Mouse (Mus musculus): ENCODE measurements at regions not wholly inside any gene's neighbourhood (a gene's known extent, or its start where the extent isn't known, plus 50 kb on each side); places are given as distances from the start of the nearest gene placed in this dataset.

- Histone ChIP-seq H3K36me3 (ENCODE audit: control insufficient read depth in 1 of 2, insufficient read depth in 2 of 2, low read length in 2 of 2) (no peaks in the 10 kb centered on the region), H3K4me1 (ENCODE audit: control insufficient read depth in 1 of 2, insufficient read depth in 2 of 2, low read length in 2 of 2) (no peaks in the 10 kb centered on the region), H3K27ac (ENCODE audit: control insufficient read depth, low read depth, low read length) (no peak overlapping the region), H3K9ac (ENCODE audit: control insufficient read depth, low read depth, low read length, poor library complexity, severe bottlenecking) (no peak overlapping the region), H3K27me3 (ENCODE audit: control insufficient read depth in 1 of 2, insufficient read depth in 2 of 2, low read length in 2 of 2) (no peaks in the 10 kb centered on the region), H3K4me3 (ENCODE audit: control insufficient read depth in 1 of 2, insufficient read depth in 1 of 2, low read depth in 2 of 2, low read length in 2 of 2) (no peak overlapping the region), H3K9me3 (replicated peaks; ENCODE audit: insufficient read depth, low read length) (no peaks in the 10 kb centered on the region), H3K79me2 (ENCODE audit: control insufficient read depth, insufficient read depth, low read length, poor library complexity) (no peaks in the 10 kb centered on the region)
- DNase-seq (ENCODE audit: low read depth, low spot score) = no peak
- no peak for TF ChIP-seq JUND (IDR thresholded peaks at IDR 0.05; ENCODE audit: low read depth, low read length)
- TF ChIP-seq UBTF (IDR thresholded peaks at IDR 0.05; ENCODE audit: borderline replicate concordance, insufficient read depth, low read depth, low read length) = no peak
- no peak for TF ChIP-seq GATA1 (IDR thresholded peaks at IDR 0.05; ENCODE audit: low read depth, low read length)
- no peak for TF ChIP-seq HCFC1 (IDR thresholded peaks at IDR 0.05; ENCODE audit: low read depth, low read length)
- no peak for TF ChIP-seq TCF12 (IDR thresholded peaks at IDR 0.05; ENCODE audit: low read depth, low read length)
- no peak for TF ChIP-seq MAX (IDR thresholded peaks at IDR 0.05; ENCODE audit: low read length)
- no peak for TF ChIP-seq MXI1 (IDR thresholded peaks at IDR 0.05; ENCODE audit: low read depth, low read length)
These were observed 539.1 kb upstream of the Marcks start for GRCm38 (mm10) chr10:37677826-37678225.

GRCm38 (mm10) chr10:37668827-37669226, 530.1 kb upstream of the Marcks start:
- Histone ChIP-seq H3K36me3 (ENCODE audit: control insufficient read depth in 1 of 2, insufficient read depth in 2 of 2, low read length in 2 of 2) (no peaks in the 10 kb centered on the region), H3K9ac (ENCODE audit: control insufficient read depth, low read depth, low read length, poor library complexity, severe bottlenecking) (no peak overlapping the region), H3K79me2 (ENCODE audit: control insufficient read depth, insufficient read depth, low read length, poor library complexity) (no peaks in the 10 kb centered on the region), H3K4me3 (ENCODE audit: control insufficient read depth in 1 of 2, insufficient read depth in 1 of 2, low read depth in 2 of 2, low read length in 2 of 2) (no peak overlapping the region), H3K27me3 (ENCODE audit: control insufficient read depth in 1 of 2, insufficient read depth in 2 of 2, low read length in 2 of 2) (no peaks in the 10 kb centered on the region), H3K4me1 (ENCODE audit: control insufficient read depth in 1 of 2, insufficient read depth in 2 of 2, low read length in 2 of 2) (no peaks in the 10 kb centered on the region), H3K9me3 (replicated peaks; ENCODE audit: insufficient read depth, low read length) (no peaks in the 10 kb centered on the region), H3K27ac (ENCODE audit: control insufficient read depth, low read depth, low read length) (no peak overlapping the region)
- DNase-seq (ENCODE audit: low read depth, low spot score) = no peak
- TF ChIP-seq CHD2 (IDR thresholded peaks at IDR 0.05; ENCODE audit: low read length) (no peak), UBTF (IDR thresholded peaks at IDR 0.05; ENCODE audit: borderline replicate concordance, insufficient read depth, low read depth, low read length) (no peak), CTCF (IDR thresholded peaks at IDR 0.05 in 2 of 3, conservative IDR thresholded peaks at IDR 0.05 in 1 of 3; ENCODE audit: control insufficient read depth in 1 of 3, insufficient read depth in 1 of 3, low read depth in 2 of 3, low read length in 3 of 3, poor library complexity in 1 of 3, severe bottlenecking in 1 of 3) (no peak), SIN3A (IDR thresholded peaks at IDR 0.05; ENCODE audit: low read length) (no peak), MEF2A (IDR thresholded peaks at IDR 0.05; ENCODE audit: extremely low read depth, insufficient replicate concordance, low read depth, low read length, poor library complexity, severe bottlenecking) (no peak), MAFK (IDR thresholded peaks at IDR 0.05; ENCODE audit: borderline replicate concordance, low read depth, low read length) (no peak), POLR2AphosphoS2 (IDR thresholded peaks at IDR 0.05; ENCODE audit: low read length) (no peak), MAZ (IDR thresholded peaks at IDR 0.05; ENCODE audit: low read depth, low read length) (no peak), SMC3 (IDR thresholded peaks at IDR 0.05; ENCODE audit: low read depth, low read length) (no peak), MYB (IDR thresholded peaks at IDR 0.05; ENCODE audit: low read depth, low read length) (no peak), JUND (IDR thresholded peaks at IDR 0.05; ENCODE audit: low read depth, low read length) (no peak), USF2 (IDR thresholded peaks at IDR 0.05; ENCODE audit: borderline replicate concordance in 1 of 2, insufficient read depth in 1 of 2, low read depth in 1 of 2, low read length in 2 of 2) (no peak)
